Mouse (Mus musculus) E14TG2a.4 (cell line): ENCODE measurements around the gene Ccdc78.

Source experiments
- CTCF ChIP-seq: conservative IDR thresholded peaks from 2 replicates; pipeline ENCODE4 v1.5.1; 2014; ENCODE audit warnings: low read length
- NANOG ChIP-seq: IDR thresholded peaks from 2 replicates; pipeline ENCODE4 v1.6.1; 2014; ENCODE audit warnings: borderline replicate concordance, low read length, mixed read lengths

GRCm38 (mm10) chr17:25794998-25795397 is 8.6 kb downstream of the Ccdc78 start:
- TF ChIP-seq CTCF (no peak), NANOG (no peak)
